Mouse (Mus musculus) G1E (cell line): ENCODE results near the gene Dyx1c1.

ENCODE experiments used
- CTCF ChIP-seq: IDR thresholded peaks from 2 replicates; pipeline ENCODE4 v1.5.1; 2012; ENCODE audit warnings: low read depth, low read length, inconsistent platforms, mixed read lengths
- GATA1 ChIP-seq: IDR thresholded peaks from 2 replicates; pipeline ENCODE4 v1.6.1; 2012; ENCODE audit warnings: borderline replicate concordance, low read length, inconsistent platforms, mixed read lengths

- TF ChIP-seq CTCF (no peak), GATA1 (no peak)
Measured at GRCm38 (mm10) chr9:72935309-72935708, 23.3 kb upstream of the Dyx1c1 start.
